Mouse (Mus musculus): ENCODE measurements around the gene Tmprss12. TPM values are rescaled to one million over a fixed set of nuclear protein-coding genes. Genes with fewer than 3 reads are reported as not detected.
"Not testable (repeated sequence)": the region's sequence is repeated elsewhere in the genome, so short reads cannot be mapped to it uniquely, and the experiment has no call there.

Gene Tmprss12
- total RNA-seq, 2 experiments from 2014 or later: not detected

GRCm38 (mm10) chr15:100324021-100324591 is 43.5 kb downstream of the Tmprss12 start:
- DNase-seq: no peak

GRCm38 (mm10) chr15:100325235-100325634 is 44.6 kb downstream of the Tmprss12 start:
- no peak for DNase-seq

GRCm38 (mm10) chr15:100328089-100328488 is 47.5 kb downstream of the Tmprss12 start:
- not testable (repeated sequence) for DNase-seq

- DNase-seq: not testable (repeated sequence)
These were observed 48.7 kb downstream of the Tmprss12 start for GRCm38 (mm10) chr15:100329336-100329735.

GRCm38 (mm10) chr15:100330739-100331138 is 50.1 kb downstream of the Tmprss12 start:
- no peak for DNase-seq

- DNase-seq: not testable (repeated sequence)
These were observed 51.7 kb downstream of the Tmprss12 start for GRCm38 (mm10) chr15:100332077-100332961.

- DNase-seq: no peak
These were observed 54.0 kb downstream of the Tmprss12 start, which contains the start of gene Mettl7a3 for GRCm38 (mm10) chr15:100334629-100335028. Gene Mettl7a3, plus strand, starts transcription at chr15:100334929.

GRCm38 (mm10) chr15:100337328-100337727 is 56.7 kb downstream of the Tmprss12 start:
- DNase-seq: not testable (repeated sequence)

GRCm38 (mm10) chr15:100337847-100338246 is 57.2 kb downstream of the Tmprss12 start:
- peak; percentile 49 for DNase-seq

GRCm38 (mm10) chr15:100341314-100341980 is 60.8 kb downstream of the Tmprss12 start:
- DNase-seq: not testable (repeated sequence)

Other genes starting within 250 kb of the Tmprss12 start
- 10 to 100 TPM; 17.5 to 19.3 TPM for gene Dip2b, start 242.2 kb upstream of the Tmprss12 start, total RNA-seq (2021)
- 10 to 100 TPM; 51.5 to 55.9 TPM for gene Atf1, start 53.0 kb upstream of the Tmprss12 start, total RNA-seq (2021)
- gene Mettl7a1, start 23.3 kb downstream of the Tmprss12 start, total RNA-seq (2021): 10 to 100 TPM; 17.7 to 18.5 TPM
- gene Mettl7a3, start 54.1 kb downstream of the Tmprss12 start, total RNA-seq (2021): under 1 TPM; 0.19 to 0.20 TPM
- gene Methig1, start 72.3 kb downstream of the Tmprss12 start, total RNA-seq (2021): not detected
- gene Mettl7a2, start 72.4 kb downstream of the Tmprss12 start, total RNA-seq (2021): under 1 TPM; 0.31 to 0.77 TPM
- gene Higd1c, start 83.7 kb downstream of the Tmprss12 start, total RNA-seq (2021): not detected
- under 1 TPM in 1 of 2 experiments, not detected in 1; 0.18 TPM for gene Gm5475, start 141.3 kb downstream of the Tmprss12 start, total RNA-seq (2021)
- gene Slc11a2, start 144.2 kb downstream of the Tmprss12 start, total RNA-seq (2021): 10 to 100 TPM; 23.3 to 31.9 TPM
- gene Letmd1, start 188.2 kb downstream of the Tmprss12 start, total RNA-seq (2021): 10 to 100 TPM; 11.1 to 15.7 TPM
- 1 to 10 TPM; 2.6 to 4.4 TPM for gene Csrnp2, start 214.7 kb downstream of the Tmprss12 start, total RNA-seq (2021)

Data from gastrocnemius, postnatal 10 days (tissue).